Mouse (Mus musculus): ENCODE measurements around the gene Serhl.
"Not testable (repeated sequence)": the region's sequence is repeated elsewhere in the genome, so short reads cannot be mapped to it uniquely, and the experiment has no call there.

The Serhl gene

GRCm38 (mm10) chr15:83126582-83126981 is 37.3 kb downstream of the Serhl start:
- DNase-seq, result no peak

GRCm38 (mm10) chr15:83127037-83127436 is 37.7 kb downstream of the Serhl start:
- DNase-seq, result not testable (repeated sequence)

GRCm38 (mm10) chr15:83129530-83130231 is 40.4 kb downstream of the Serhl start:
- DNase-seq, result no peak

- no peak for DNase-seq
These were observed 45.4 kb downstream of the Serhl start for GRCm38 (mm10) chr15:83134671-83135070.

- DNase-seq, result no peak
These were observed 46.3 kb downstream of the Serhl start for GRCm38 (mm10) chr15:83135654-83136053.

GRCm38 (mm10) chr15:83142861-83143260 is 53.6 kb downstream of the Serhl start:
- DNase-seq, result no peak

- no peak for DNase-seq
These were observed 56.2 kb downstream of the Serhl start for GRCm38 (mm10) chr15:83145541-83145940.

- peak in 1 of 2 experiments; percentile 30 for DNase-seq
These were observed 59.1 kb downstream of the Serhl start for GRCm38 (mm10) chr15:83148395-83148794.

GRCm38 (mm10) chr15:83148801-83149195 is 59.5 kb downstream of the Serhl start:
- no peak for DNase-seq

- DNase-seq, result peak; percentile 99
These were observed 60.1 kb downstream of the Serhl start, which contains the start of gene Poldip3 for GRCm38 (mm10) chr15:83149196-83150072. Poldip3 (minus strand) TSS chr15:83149384.

GRCm38 (mm10) chr15:83150073-83150442 is 60.8 kb downstream of the Serhl start:
- no peak for DNase-seq

GRCm38 (mm10) chr15:83150694-83151093 is 61.4 kb downstream of the Serhl start:
- DNase-seq, result no peak

GRCm38 (mm10) chr15:83154309-83154708 is 65.0 kb downstream of the Serhl start:
- DNase-seq, result peak in 1 of 2 experiments; percentile 35

GRCm38 (mm10) chr15:83155672-83156419 is 66.5 kb downstream of the Serhl start:
- DNase-seq, result no peak

GRCm38 (mm10) chr15:83156929-83157666 is 67.8 kb downstream of the Serhl start:
- peak; percentile 68 to 69 for DNase-seq

GRCm38 (mm10) chr15:83157667-83158064 is 68.4 kb downstream of the Serhl start:
- no peak for DNase-seq

- no peak for DNase-seq
These were observed 69.4 kb downstream of the Serhl start for GRCm38 (mm10) chr15:83158587-83159160.

- no peak for DNase-seq
These were observed 70.5 kb downstream of the Serhl start for GRCm38 (mm10) chr15:83159823-83160222.

- no peak for DNase-seq
These were observed 71.3 kb downstream of the Serhl start for GRCm38 (mm10) chr15:83160561-83160960.

- no peak for DNase-seq
These were observed 71.9 kb downstream of the Serhl start for GRCm38 (mm10) chr15:83161062-83161748.

- DNase-seq, result no peak
These were observed 72.7 kb downstream of the Serhl start for GRCm38 (mm10) chr15:83162001-83162400.
